Mouse (Mus musculus): ENCODE results near the gene 4921517D22Rik.
A peak's percentile ranks its signal among the peaks of the same experiment; 100 is the strongest.
"Not testable (repeated sequence)": the region's sequence is repeated elsewhere in the genome, so short reads cannot be mapped to it uniquely, and the experiment has no call there.

Gene 4921517D22Rik

DNA sequence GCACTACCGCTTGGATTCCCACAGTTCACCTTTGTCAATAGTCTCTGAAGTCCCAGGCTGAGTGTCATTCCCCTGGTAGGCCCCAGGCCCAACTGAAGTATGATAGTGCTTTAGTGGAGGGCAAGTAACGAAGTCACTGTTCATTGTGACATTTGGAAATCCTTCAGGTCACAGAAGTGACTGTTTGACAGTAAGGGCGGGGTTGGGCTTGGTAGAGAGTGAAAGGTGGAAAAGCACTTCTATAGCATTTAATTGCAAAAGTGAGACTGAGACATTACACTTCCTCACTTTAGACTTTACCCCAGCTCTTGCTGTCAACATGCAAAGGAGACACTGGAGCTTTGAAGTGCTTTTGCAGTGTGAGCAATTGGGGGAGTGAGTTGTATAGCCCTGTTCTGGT lies at the start of gene 4921517D22Rik:
Gene 4921517D22Rik (minus strand): TSS at position 101 of the 400 bp plus-strand sequence.
- DNase-seq (ENCODE audit: low read depth, low spot score): no peak

- no peak for DNase-seq (ENCODE audit: low read depth, low spot score)
Measured at GRCm38 (mm10) chr13:59741697-59742096, 47.8 kb upstream of the 4921517D22Rik start.

GRCm38 (mm10) chr13:59741096-59741495 lies 47.2 kb upstream of the 4921517D22Rik start:
- peak; percentile 39 for DNase-seq (ENCODE audit: low read depth, low spot score)

- DNase-seq (ENCODE audit: low read depth, low spot score): no peak
Measured at GRCm38 (mm10) chr13:59739397-59739796, 45.5 kb upstream of the 4921517D22Rik start.

- DNase-seq (ENCODE audit: low read depth, low spot score): no peak
Measured at GRCm38 (mm10) chr13:59738455-59738854, 44.5 kb upstream of the 4921517D22Rik start.

GRCm38 (mm10) chr13:59735190-59735589 lies 41.3 kb upstream of the 4921517D22Rik start:
- no peak for DNase-seq (ENCODE audit: low read depth, low spot score)

- DNase-seq (ENCODE audit: low read depth, low spot score): not testable (repeated sequence)
Measured at GRCm38 (mm10) chr13:59734347-59734746, 40.4 kb upstream of the 4921517D22Rik start.

DNA sequence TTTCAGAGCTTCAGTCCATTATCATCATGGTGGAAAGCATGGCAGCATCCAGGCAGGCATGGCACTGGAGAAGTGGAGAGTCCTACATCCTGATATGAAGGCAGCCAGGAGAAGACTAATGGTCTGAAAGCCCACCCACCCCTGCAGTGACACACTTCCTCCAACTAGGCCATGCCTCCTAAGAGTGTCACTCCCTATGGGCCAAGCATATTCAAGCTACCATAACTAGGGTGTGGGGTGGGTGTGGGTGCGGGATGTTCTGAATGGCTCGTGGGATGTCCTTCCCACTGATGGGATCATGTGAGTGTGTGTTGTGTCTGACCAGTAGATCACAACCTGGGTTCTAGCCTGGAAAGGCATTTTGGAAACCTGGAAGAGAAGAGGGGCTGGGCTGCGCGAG lies 40.0 kb upstream of the 4921517D22Rik start:
- DNase-seq (ENCODE audit: low read depth, low spot score): no peak

GRCm38 (mm10) chr13:59731652-59732051 lies 37.7 kb upstream of the 4921517D22Rik start, which contains the start of gene Spata31d1d:
Spata31d1d (minus strand) TSS chr13:59731752.
- DNase-seq (ENCODE audit: low read depth, low spot score): no peak

DNA sequence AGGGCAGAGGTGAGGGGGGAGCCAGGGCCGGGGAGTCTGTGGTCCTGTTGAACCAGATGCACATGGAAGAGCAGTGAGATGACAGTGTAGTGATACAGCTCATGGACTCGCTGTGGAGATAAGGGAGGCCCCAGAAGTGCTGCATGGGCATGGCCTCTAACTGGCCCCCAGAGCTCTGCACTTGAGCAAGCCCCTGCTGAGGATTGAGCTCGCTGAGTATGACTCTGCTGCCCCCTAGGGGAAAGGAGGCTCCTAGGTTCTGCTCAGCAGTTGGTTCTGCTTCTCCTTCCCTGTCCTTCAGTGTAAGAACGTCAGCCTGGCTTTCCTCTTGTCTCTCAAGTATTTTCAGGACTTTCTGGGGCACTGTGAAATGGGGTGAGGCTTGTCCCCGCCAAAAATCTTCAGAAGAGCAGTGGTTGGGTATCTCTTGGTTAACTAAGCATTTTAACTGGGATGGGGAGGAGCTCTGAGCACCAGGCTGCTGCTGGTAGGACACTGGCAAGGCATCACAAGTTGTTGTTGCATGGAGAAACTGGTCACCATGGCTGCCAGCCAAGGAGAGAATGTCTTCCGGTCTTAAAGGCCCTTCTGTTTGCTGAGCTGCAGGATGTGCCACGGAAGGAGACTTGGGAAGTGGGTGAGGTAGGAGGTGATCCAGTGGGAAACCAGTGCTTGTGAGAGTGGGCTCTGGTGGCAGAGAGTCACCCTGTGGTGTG lies 34.6 kb upstream of the 4921517D22Rik start:
- peak; percentile 64 for DNase-seq (ENCODE audit: low read depth, low spot score)

DNA sequence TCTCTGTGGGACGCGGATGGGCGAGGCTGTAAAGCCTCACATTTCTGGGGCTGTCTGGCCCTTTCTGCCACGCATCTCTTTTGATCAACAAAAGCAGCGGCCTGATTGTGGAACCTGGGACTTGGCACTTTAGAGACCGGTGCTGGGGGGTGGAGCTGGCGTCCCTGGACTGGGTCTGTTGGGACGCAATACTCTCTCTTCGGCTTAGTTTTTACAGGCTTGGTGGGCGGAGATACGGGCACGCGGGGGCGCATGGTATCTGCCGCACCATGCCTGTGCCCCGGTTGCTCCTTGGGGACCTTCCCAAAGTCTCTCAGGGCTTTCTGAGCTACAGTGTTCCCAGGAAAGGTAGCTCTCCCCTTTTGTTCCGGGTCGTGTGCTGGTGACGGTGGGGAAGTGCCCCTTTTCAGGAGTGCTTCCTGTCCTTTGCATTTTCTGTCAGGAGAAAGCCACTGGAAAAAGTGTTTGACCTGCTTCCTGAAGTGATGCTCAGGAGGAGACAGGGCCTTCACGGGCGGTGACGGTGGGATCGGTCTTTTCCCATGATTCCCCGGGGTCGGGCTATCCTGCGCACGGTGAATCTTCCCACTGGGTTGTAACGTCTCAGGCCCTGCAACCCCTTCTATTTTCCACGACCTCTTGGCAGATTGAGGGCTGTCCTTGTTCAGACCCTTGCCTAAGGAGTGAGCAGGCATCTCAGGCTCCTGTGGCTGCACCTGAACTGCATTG lies 32.4 kb upstream of the 4921517D22Rik start:
- no peak for DNase-seq (ENCODE audit: low read depth, low spot score)

GRCm38 (mm10) chr13:59722089-59722488 lies 28.2 kb upstream of the 4921517D22Rik start:
- not testable (repeated sequence) for DNase-seq (ENCODE audit: low read depth, low spot score)

- no peak for DNase-seq (ENCODE audit: low read depth, low spot score)
Measured at GRCm38 (mm10) chr13:59719475-59719874, 25.6 kb upstream of the 4921517D22Rik start.

DNA sequence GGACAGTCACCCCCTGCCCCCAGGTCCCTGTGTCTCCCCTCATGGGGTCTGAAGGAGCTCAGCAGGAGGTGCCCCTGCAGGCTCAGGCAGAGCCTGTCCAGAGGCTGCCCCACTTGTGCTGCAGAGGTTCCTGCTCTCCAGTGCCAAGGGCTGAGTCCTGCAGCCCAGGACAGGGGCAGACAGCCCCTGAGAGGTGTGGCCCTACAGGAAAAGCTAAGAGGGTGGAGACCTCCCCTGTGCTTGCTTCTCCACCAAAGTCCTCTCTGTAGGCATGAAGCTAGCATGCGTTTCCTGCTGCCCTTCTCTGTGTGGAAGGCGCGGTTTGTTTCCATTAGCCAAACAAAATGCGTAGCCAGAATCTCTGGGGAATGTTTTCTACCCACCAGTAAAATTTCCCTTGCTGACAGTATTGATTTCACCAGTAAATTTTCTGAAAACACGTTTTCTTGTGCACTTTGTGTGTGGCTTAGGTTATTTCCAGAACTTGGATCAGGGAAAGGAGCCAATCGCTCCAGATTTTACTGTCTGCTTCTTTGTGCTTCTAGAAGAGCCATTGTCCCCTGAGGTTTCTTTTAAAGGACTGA lies 25.0 kb upstream of the 4921517D22Rik start:
- not testable (repeated sequence) for DNase-seq (ENCODE audit: low read depth, low spot score)

DNA sequence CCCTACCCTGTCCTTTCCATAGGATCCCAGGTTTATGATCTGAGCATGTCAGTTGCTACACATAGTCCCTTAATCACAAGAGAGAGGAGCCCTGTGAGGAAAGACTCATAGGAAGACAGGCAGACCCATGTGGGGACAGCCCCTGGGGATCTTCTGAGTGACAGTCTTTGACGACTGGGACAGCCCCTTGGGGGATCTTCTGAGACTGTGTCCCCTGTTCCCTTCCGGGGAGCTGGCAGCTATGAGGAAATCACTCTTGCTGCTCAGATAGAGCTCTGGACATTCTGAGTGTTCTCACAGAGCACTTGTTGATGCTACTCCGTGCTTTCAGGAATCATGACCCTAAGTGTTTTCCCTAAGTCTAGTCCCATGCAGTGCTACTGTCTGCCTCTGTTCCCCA lies 19.8 kb upstream of the 4921517D22Rik start:
- no peak for DNase-seq (ENCODE audit: low read depth, low spot score)

DNA sequence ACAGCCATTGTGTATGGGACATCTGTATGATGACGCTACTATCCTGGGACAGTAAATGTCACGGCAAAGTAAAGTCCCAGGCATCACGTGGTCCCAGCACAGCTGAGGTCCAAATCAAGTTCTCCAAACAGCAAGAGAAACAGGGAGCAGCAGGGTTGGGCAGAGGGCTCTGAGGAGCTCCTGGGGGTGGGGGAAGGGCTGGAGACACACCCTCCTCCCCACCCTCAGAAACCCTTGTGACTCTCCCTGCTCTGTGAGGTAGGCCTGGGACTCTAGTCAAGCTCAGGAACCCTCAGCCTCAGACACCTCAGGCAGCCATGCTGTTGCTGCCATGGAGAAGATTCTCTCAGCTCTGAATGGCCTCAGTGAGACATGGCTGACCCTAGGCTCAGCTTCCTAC lies 18.1 kb upstream of the 4921517D22Rik start, which contains the start of gene Spata31d1b:
Gene Spata31d1b (plus strand): TSS at position 301 of the 400 bp plus-strand sequence.
- not testable (repeated sequence) for DNase-seq (ENCODE audit: low read depth, low spot score)

DNA sequence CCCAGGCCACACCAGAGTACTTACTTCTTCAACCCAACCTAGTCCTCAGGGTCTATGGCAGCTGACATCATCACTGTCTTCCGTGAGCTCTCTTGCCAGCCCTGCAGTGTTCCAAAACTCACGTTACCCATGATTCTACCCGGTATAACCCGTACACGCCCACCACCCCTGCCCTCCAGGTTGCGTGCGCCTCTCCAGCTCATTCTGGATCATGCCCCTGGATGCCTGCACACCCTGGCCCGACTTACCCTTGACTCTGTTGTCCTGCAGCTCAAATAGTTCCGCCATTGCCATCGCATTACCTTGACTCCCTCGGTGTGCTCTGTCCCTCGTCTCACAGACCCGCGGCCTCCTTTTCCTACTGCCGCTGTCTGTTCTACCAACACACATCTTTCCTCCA lies 16.3 kb upstream of the 4921517D22Rik start, which contains the start of gene Spata31d1a:
Gene Spata31d1a (minus strand): TSS at position 101 of the 400 bp plus-strand sequence.
- DNase-seq (ENCODE audit: low read depth, low spot score): no peak

- no peak for DNase-seq (ENCODE audit: low read depth, low spot score)
Measured at GRCm38 (mm10) chr13:59704562-59704961, 10.7 kb upstream of the 4921517D22Rik start.

DNA sequence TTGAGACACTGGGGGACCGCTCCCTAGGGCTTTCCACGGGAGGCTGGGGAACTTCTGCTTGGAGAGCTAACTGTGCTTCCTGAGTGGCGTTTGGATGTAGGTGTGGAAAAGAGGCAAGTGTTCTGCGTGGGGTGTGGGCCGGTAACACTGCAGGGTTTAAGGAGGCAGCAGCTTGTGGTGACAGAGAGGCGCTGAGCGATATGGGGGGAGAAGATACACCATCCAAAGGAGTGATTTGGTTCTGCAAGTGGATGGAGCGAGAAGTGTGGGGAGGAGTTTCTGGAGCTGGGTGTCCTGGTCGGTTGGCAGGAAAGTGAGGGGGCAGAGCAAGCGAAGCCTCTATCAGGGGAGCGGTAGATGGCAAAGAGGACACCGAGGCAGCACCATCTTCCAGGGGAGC lies 9.6 kb upstream of the 4921517D22Rik start:
- DNase-seq (ENCODE audit: low read depth, low spot score): no peak

GRCm38 (mm10) chr13:59700137-59700536 lies 6.2 kb upstream of the 4921517D22Rik start:
- not testable (repeated sequence) for DNase-seq (ENCODE audit: low read depth, low spot score)

DNA sequence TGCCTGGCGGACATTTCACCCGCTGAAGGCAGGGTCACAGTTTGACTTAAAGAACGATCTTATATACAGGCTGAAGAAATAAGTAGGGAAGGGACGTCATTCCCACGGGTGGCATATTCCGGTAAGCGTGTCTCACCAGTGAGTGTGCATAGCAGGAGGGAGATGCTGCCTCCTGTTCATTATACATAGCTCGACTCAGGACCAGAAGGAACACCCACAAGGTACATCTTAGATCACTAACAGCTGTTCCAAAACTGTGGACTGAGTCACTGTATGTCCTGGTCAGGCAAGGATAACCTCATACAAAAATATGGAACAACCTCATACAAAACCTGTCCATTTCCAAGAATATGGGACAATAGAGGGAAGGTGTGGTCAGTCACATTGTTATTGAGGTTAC lies 5.2 kb upstream of the 4921517D22Rik start:
- DNase-seq (ENCODE audit: low read depth, low spot score): no peak

- no peak for DNase-seq (ENCODE audit: low read depth, low spot score)
Measured at GRCm38 (mm10) chr13:59695781-59696180, 1.9 kb upstream of the 4921517D22Rik start.
